Mouse (Mus musculus) T-helper 2 cell (primary cell): ENCODE measurements around the gene Mxd3.

Source experiments
- in situ Hi-C: fragments of 300-600 bp; cut with MboI, MseI; formaldehyde crosslinking; loops from one replicate; pipeline ENCODE4 v1.15.1; 2025; ENCODE audit warnings: high pct_unique_total_duplicates

Gene Mxd3

DNA sequence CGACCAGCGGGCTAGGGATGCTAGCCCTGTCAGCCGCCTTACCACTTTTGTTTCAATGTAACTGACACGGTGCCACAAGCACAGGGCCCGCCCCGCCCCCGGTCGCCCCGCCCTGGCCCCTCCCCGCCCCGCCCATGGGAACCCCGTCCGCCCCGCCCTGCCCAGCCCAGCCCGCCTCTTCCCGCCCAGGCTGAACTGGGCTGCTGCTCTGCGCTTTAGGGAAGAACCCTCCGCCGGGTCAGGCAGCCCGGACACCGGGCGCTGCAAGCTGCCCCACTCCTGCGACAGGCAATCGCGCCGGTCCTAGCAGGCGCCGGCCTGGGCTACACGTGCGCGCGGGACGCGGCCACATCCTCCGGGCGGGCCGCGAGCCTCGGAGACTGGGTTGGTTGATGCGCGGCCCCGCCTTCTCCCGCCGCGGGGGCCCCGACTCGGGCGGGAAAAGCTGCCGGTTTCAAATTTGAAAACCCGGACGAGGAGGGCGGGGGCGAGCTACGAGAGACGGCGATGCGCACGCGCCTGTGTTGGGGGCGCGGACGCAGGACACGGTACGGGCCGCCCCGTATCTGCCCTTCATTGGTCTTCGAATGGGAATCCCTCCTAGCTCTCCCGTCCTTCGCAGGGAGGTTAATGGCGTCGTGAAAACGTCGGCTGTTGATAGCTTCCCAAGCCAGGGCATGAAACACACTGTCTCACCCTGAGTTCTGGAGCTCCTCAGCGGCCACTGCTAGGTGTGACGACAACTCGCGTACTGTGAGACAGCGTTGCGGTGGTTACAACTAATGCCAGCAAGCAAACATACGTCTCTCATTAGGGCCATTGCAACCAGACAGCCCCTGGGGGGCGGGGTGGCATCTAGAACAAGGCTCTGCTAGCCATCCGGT lies at the start of gene Mxd3:
Gene Mxd3 (minus strand): TSS at position 141 of the 884 bp plus-strand sequence.
- in situ Hi-C loops, result loop anchor here (5.0 to 10.0 kb wide), 2 partner anchors 37 to 225 kb away; partner anchors contain the start of genes Rgs14, Uimc1 and Zfp346

DNA sequence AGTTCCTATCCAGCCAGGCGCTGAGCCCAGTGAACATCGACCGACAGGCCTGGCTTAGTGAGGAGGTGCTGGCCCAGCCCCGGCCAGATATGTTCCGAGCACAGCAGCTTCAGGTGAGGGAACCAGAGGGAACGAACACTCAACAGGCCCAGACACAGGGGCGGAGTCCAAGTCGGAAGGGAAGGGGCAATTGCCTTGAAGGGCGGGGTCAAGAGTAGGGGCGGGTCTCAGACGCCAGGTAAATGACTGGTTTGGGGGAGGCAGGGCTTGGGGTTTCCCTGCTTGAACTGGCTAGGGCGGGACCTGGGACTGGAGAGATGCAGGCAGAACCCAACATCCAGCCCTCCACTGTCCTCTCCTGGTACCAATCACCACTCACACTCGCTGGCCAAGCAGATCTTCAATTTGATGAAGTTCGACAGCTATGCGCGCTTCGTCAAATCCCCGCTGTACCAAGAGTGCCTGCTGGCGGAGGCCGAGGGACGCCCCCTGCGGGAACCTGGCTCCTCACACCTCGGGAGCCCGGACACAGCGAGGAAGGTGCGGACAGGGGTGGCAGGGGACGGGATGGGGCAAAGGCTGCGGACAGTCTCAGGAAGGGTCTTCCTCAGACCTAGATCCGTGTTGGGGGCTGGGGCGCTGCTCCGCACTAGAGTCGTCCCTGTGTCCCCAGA lies 49.4 kb upstream of the Mxd3 start:
- in situ Hi-C loops, result no loop called here

DNA sequence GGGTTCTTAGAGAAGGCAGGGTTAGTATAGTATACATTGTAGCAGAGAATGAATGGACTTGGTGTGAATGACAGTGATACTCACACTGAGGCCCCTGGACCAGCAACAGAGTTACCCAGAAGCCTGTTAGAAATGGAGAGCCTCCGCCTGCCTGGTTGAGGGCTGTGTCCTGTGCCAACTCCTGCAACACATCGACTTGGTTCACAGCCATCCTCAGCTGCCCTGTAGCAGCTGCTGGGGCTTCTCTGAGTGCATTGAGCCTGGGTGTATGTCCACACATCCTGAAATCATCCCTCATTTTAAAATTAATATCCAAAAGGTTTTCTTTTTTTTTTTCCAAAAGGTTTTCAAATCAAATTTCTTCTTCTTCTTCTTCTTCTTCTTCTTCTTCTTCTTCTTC lies 46.3 kb upstream of the Mxd3 start:
- in situ Hi-C loops, result no loop called here

DNA sequence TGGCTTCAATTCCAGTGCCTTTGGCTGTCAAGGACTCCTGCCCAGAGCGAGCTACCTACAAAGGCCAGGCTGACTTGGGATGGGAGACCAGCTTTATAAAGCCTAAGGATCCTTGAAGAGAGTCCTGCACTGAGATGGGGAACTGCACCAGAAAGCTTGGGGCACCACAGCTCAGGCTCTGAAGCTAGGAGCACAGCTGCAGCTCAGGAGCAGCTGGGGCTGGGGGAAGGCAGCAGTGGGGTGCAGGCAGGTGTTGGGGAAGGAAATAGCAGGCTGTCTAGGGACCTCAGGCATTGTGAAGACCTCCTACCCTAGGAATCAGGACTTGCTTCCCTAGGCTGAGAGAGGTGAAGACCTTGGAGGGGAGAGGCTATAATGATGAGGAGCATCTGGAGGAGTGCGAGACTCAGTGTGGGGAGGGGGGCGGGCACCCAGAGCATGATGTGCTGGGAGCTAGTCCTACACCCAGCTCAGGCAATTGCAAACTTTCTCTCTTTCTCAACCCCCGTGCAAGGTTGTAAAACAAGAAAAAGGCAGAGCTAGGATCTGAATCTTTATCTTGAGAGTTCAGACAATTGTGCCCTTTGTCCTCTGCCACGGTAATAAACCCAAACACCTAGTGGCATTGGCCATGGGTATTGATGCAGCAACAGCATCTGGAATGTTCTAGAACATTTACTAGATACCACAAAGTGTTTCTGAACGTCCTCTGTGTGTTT lies 44.7 kb upstream of the Mxd3 start:
- in situ Hi-C loops, result no loop called here

DNA sequence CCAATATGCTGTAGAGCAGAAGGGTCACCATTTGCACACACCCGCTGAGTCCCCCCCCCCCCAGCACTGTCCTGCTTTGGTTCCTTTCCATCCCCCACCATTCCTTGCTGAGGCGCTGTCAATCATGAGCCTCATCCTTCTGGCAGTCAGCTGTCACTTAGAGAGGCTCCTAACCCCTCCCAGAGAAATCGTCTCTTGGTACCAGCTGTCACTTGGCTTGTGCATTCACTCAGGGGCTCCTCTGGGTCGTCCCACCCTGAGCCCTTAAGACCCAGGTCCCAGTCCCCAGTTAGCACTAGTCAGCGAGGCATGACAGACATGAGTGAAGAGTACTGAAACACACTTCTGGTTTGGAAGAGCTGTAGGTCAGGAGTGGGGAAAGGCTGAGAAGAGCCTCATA lies 42.1 kb upstream of the Mxd3 start:
- in situ Hi-C loops, result no loop called here

DNA sequence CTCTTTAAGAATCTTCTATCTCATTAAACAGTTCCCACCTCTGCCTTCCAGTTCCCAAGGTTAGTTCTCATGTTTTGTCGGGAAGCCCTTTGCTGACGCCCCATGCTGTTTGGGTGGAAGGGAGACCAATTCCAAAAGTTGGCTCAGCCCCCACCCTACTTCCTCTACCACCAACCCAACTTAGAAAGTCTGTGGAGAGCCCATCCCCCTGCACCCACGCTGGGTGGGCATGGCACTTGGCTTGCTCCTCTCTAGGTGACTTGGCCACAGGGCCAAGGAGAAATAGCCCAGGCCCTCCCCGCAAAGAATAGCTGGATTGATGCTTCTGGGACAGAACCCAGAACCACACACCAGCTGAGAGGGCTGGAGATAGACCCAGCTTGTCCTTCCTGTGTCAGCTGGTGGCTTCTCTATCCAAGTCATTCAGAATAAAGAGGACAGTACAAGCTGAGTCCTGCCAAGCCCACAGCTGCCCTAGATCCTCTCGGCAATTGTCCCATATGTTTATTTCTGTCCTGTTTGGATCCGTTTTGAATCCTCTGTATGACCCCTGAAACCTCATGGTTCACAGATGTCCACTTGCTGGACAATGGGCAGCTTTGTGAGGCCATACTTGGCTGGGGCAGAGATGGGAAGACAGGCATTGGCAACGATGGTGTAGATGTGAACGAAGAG lies 41.5 kb upstream of the Mxd3 start:
- in situ Hi-C loops, result no loop called here

DNA sequence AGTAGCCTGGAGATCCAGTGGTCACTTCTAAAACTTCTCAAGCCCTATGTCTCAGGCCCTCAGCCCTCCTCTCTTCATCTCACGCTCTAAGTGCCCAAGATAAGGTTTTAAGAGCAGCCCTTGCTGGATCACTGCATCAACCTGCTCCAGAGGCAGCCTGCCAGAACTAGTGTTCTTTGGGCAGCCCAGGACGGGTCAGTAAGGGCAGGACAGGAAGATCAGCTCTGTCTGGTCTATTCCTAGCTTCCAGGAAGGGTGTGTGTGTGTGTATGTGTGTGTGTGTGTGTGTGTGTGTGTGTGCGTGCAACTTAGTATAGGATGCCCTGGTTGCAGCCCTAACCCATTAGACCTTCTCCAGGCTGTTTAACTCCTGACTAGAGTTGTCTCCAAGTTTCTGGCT lies 40.6 kb upstream of the Mxd3 start:
- in situ Hi-C loops, result no loop called here

DNA sequence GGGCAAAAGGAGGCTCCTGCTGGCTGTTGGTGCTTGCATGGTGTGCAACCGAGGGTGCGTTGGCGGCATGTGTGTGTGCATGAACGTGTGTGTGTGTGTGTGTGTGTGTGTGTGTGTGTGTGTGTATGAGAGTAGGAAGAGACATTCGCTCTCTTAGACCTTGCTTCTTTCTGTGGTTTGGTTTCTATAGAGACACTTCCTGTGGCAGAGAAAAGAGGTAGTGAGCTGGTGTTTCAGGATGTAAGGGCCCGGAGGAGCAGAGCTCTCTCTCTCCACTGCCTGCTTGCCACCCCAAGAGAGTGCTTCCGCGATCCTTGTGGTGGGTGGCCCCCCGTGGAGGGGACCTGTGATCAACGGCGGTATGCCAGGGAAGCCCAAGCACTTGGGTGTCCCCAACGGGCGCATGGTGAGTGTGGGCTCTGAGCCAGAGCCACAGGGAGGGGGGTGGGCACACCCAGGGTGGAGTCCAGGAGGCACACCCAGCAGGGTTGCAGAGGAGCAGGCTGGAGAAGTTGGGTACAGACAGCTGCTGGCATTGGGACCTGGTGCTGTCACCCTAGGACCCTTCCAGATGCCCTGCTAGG lies 40.0 kb upstream of the Mxd3 start, which contains the start of gene Rgs14:
Gene Rgs14 (plus strand): TSS at position 202 of the 584 bp plus-strand sequence.
- in situ Hi-C loops, result loop anchor here (5.0 to 10.0 kb wide), 2 partner anchors 37 to 735 kb away; no protein-coding TSS in a partner anchor

DNA sequence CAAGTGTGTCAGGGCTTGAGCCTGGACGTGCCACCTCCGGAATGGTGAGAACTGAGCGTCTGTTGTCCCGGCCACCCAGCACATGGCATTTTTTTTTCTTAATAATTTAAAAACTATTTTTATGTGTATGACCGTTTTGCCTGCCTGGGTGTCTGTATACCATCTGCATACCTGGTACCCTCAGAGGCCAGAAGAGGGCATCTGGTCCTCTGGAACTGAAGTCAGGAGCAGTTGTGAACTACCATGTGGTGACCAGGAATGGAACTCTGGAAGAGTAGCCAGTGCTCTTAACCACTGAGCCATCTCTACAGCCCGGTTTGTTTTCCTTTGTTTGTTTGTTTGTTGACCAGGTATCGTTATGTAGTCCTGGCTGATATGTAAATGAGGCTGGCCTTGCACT lies 38.8 kb upstream of the Mxd3 start:
- in situ Hi-C loops, result loop anchor here (5.0 to 10.0 kb wide), 2 partner anchors 36 to 736 kb away; no protein-coding TSS in a partner anchor

DNA sequence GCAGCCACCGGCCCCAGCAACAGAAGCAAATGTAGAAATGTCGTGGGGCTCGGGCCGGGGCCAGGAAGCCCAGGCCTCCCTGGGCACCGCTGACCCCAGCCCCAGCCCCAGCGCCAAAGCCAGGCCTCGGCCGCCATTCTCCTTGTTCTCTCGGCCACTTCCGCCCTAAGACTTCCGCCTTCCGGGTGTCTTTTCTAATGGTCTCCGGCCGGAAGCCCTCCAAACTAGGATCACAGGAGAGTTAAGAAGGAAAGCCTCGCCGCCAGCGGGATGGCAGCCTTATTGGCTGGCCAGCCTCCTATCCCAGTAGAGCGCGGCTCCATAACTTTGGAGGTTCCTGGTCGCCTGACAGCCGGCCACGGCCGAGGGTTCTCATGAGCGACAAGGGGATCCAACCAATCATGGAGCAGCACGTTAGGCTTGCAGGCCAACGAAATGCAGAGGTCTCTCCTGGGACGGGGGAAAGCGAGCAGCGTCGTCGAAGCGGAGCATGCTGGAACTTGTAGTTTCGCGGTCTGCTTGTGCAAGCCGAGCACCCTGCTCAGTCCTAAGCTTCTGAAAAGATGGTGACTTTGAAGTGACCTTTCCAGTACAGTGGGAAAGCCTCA lies 32.9 kb upstream of the Mxd3 start, which contains the start of gene Lman2:
Gene Lman2 (minus strand): TSS at position 331 of the 608 bp plus-strand sequence.
- in situ Hi-C loops, result loop anchor here (10.0 kb wide), 1 partner anchor 742 kb away; no protein-coding TSS in a partner anchor

DNA sequence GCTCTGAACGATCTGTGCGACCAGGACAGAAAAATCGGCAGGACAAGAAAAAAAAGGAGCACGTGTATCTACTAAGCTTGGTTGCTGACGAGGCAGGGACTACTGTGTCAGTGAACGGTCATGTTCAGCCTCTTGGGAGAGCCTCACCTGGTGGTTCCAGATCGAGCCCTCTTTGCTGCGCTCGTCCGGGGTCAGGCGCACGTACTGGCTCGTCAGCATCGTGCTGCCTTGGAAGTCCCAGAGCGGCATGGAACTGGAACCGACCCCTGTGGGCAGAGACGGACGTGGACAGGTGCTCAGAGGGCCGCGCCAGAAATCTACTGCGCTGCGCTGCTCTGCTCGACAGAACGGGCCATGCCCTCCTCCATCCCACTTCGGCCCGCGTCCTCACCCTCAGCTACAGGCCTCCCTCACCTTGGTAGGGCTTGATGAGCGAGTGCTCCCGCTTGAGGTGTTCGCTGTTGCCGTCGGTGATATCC lies 32.4 kb upstream of the Mxd3 start:
- in situ Hi-C loops, result loop anchor here (10.0 kb wide), 1 partner anchor 743 kb away; no protein-coding TSS in a partner anchor

DNA sequence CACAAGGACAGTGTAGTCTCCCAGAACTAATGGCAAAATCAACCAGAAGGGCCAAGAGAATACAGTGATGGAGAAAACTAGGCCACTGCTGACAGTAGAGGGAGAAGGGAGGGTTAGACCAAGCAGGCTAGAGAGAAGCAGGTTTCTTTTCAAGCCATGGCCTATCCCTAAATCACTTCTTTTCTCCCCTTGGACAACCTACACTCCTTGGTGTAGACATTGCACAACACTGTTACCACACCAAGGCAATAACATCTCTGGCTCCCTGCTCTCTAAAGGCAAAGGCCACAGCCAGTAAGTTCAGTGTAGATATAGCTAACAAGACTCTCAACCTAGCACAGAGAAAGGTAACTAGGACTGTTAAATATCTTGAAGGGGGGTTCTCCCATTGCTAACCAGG lies 31.5 kb upstream of the Mxd3 start:
- in situ Hi-C loops, result loop anchor here (10.0 kb wide), 1 partner anchor 744 kb away; no protein-coding TSS in a partner anchor

DNA sequence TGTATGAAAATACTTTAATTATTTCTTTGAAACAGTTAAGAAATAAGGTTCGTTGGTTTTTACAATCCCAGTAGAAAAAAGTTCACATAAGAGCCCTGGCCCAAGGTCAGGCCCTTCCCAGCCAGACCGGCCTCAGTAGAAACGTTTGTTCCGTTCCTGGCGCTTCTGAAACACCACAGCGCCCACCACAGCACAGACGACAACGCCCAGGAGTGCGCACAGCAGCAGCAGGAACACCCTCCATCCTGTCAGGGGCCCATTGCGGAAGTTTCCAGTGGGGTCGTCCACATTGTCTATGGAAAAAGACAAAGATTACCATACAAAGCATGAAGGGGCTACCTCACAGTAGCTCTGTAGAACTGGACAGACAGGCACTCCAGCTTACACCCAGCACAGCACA lies 17.1 kb upstream of the Mxd3 start:
- in situ Hi-C loops, result no loop called here

DNA sequence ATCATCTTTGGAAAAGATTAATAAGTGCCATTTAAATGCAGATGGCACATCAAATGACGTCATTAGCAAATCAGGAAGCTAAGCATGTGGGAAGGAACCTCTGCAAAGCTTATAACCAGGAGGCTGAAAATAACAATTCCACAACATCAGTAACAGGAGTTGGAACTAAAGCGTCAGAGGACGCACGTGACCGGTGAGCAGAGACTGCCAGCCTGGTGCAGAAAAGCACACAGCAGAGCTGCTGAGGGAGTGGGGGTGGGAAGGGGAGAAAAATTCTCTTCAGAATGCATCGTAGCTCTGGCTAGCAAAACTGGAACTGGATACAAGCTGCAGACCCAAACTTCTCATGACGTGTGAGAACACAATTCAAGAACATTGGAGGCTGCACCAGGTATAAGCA lies 14.7 kb upstream of the Mxd3 start:
- in situ Hi-C loops, result no loop called here

DNA sequence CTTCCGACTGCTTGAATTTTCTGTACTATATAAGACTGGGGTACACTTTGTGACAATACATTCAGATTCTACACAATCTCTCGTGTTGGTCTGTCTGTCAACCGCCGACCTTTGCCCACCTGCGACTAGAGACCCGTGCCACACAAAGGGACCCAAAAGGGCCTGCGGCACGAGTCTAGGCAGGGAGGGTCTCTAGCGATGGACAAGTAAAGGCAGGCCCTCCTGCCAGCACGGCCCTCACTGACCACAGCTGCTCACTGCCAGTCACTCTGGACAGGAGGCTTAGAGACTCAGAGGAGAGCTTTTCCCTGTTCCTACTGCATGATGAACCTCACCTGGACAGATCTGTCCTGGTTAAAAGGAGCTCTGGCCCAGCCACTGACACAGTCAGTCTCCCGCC lies 12.8 kb upstream of the Mxd3 start:
- in situ Hi-C loops, result no loop called here

DNA sequence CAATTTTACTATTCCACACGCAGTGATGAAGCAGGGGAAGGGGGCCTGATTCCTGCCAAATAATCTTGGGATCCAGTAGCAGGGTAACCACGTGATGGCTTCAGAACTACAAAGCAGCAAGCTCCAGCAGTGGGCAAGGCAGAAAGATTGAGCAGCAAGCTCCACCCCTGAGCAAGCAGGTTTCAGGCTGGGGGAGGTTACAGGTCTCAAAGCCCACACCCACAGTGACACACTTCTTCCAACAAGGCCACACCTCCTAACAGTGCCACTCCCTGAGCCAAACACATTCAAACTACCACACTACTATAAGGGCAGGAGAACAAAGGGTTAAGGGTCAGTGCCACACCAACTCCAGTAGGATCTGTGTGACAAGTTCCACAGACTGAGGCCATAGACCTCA lies 9.6 kb upstream of the Mxd3 start:
- in situ Hi-C loops, result no loop called here

DNA sequence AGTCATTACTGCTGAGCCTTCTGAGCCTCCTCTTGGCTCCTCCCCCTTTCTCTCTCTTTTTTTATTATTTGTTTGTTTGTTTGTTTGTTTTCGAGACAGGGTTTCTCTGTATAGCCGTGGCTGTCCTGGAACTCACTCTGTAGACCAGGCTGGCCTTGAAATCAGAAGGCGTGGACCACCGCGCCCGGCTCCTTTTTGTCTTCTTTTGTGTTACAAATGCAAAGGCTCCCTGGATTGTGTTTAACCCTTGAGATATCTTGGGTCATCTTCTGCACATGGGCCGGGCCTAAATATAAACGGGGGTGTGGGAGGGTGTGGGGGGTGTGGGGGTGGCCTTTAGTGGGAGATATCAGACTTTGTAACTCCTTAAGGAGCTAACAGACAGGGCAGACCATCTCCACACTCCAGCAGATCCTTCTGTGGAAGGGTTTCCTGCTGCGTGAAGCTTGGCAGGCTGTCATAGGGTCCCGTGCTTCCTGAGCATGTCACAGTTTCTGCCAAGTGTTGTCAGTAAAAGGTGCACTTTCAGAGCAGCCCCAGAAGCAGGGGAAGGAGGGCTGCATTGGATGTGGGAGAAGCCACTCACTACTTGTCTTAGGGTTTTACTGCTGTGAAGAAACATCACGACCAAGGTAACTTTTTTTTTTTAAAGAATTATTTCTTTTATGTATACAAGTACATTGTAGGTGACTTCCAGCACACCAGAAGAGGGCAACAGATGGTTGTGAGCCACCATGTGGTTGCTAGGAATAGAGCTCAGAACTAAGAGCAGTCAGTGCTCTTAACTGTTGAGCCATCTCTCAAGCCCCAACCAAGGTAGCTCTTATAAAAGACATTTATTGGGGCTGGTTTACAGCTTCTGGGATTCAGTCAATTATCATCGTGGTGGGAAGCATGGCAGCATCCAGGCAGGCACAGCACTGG lies 8.8 kb upstream of the Mxd3 start:
- in situ Hi-C loops, result no loop called here

DNA sequence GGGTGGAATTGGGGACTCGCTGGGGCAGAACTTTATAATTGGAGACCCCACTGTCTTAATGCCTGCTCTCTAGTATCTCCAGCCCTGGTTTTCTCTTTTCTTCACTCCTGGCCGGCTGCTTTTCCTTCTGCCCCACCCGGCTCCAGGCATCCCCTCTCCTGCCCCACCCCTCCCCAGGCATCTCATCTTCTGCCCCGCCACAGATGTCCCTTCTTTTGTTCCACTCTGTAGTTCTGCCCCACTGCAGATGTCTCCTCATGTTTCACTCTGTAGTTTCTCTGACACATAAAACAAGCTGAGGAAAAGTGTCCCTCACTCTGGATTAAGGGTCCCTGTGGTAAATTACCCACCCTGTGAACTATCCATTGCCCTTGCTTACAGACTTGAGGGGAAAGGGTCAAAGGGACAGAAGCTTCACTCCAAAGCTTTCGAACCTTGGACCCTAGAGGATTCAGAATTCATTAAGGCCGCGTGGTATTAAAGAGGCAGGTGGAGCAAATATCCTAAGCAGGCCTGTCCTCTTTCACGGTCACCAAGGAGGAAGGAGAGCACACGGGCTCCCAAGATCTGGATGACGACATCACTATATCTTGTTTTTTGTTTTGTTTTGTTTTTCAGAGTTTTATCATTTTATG lies 7.8 kb upstream of the Mxd3 start:
- in situ Hi-C loops, result no loop called here

DNA sequence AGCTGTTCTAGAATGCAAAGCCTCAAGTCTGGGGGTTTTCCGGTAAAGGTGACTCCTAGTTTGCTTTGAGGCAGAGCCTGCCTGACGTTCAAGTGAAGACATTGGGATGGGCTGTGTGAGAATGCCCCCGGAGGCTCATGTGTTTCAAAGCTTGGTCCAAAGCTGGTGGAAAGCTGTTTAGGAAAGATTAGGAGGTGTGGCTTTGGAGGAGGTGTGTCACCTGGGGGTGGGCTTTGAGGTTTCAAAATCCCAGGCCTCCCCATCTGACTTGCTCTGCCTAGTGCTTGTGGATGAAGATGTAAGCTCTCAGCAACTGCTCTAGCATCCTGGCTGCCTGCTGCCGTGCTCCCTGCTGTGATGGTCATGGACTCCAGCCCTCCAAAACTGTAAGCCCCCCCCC lies 6.1 kb upstream of the Mxd3 start:
- in situ Hi-C loops, result no loop called here
